Mouse (Mus musculus) ES-Bruce4 (cell line): ENCODE measurements at regions not wholly inside any gene's neighbourhood (a gene's known extent, or its start where the extent isn't known, plus 50 kb on each side); places are given as distances from the start of the nearest gene placed in this dataset.

Experiments
- CTCF ChIP-seq: IDR thresholded peaks from one replicate; pipeline ENCODE4 v1.8.1; 2011; ENCODE audit warnings: low read depth, low read length
- POLR2A ChIP-seq: IDR thresholded peaks from one replicate; pipeline ENCODE4 v1.8.1; 2011; ENCODE audit warnings: low read length; ENCODE audit not compliant: insufficient read depth

GRCm38 (mm10) chr7:145034385-145034784 lies 94.7 kb upstream of the Ccnd1 start:
- no peak for TF ChIP-seq CTCF
- TF ChIP-seq POLR2A: no peak
